In the genomic region with DNA sequence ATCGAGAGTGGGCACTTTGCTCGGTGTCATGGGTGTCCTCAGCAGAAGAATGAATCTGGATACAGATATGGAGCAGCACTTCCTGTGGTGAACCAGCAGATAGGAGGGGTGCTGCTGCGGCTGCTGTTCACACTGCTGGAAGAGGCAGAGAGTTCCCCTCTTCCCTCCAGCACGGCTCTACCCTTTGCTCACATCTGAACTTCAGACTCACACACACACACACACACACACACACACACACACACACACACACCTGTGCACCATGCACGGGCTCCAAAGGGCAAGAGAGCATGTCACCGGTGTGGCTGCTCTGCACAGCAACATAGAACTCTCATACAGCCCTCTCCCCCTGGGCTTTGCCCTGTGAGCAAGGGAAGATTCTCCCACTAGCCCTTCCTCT, we compare ENCODE assay signal across 10 mouse cellular contexts. TPM values are rescaled to one million over a fixed set of nuclear protein-coding genes. Genes with fewer than 3 reads are reported as not detected.
DNase-seq lines count a peak whose midpoint lies in the region; ATAC-seq and TF ChIP-seq lines count a peak whose summit lies in the region.
"Had no signal": no experiment of that assay in that cellular context is flagged by ENCODE, and none has a peak within 500 bp of the region (broad histone marks: within the 10 kb centered on the region; RNA-seq: fewer than 3 reads in every experiment).

No protein-coding gene starts in this region.

- no peak for TF ChIP-seq EP300 in heart, adult 2 months (IDR thresholded peaks at IDR 0.05; ENCODE audit: insufficient read depth, low read depth, low read length)

- H3K4me3 ChIP-seq in heart, embryonic 16.5 days (ENCODE audit: low read length) = no peak overlapping the region
- no peak overlapping the region for H3K4me3 ChIP-seq in heart, adult 2 months
- H3K4me3 ChIP-seq in limb, embryonic 10.5 days = no peak overlapping the region
- no peak overlapping the region for H3K4me3 ChIP-seq in forebrain, embryonic 11.5 days (ENCODE audit: low read depth, low read length)
- H3K4me3 ChIP-seq: limb, embryonic 12.5 days had no signal

- H3K27ac ChIP-seq in heart, embryonic 16.5 days (ENCODE audit: low read length) = no peak overlapping the region
- H3K27ac ChIP-seq in heart, adult 2 months = no peak overlapping the region
- peak overlapping the region; percentile 44; the same call in 1 of the 2 replicates for H3K27ac ChIP-seq in limb, embryonic 10.5 days
- no peak overlapping the region for H3K27ac ChIP-seq in forebrain, embryonic 11.5 days (ENCODE audit: low read depth, low read length)
- H3K27ac ChIP-seq: limb, embryonic 12.5 days had no signal

- DNase-seq in heart, adult 2 months = no peak
- DNase-seq in 416B (ENCODE audit: low read depth) = peak; percentile 42
- DNase-seq in limb, embryonic 10.5 days (ENCODE audit: low spot score) = no peak
- DNase-seq in cerebellum, adult 9-11 months = no peak
- DNase-seq in cerebellum, postnatal 36 days = no peak
- DNase-seq in forebrain, embryonic 11.5 days (ENCODE audit: low spot score) = no peak
- DNase-seq: gastrocnemius, postnatal 10 days had no signal

- TF ChIP-seq CTCF in heart, adult 2 months (IDR thresholded peaks at IDR 0.05) = no peak

- peaks cover 13% of the 10 kb centered on the region for H3K4me1 ChIP-seq in heart, embryonic 16.5 days (ENCODE audit: control insufficient read depth, insufficient read depth, low read length)
- H3K4me1 ChIP-seq in heart, adult 2 months (ENCODE audit: control insufficient read depth, insufficient read depth, low read length) = no peaks in the 10 kb centered on the region
- H3K4me1 ChIP-seq in limb, embryonic 10.5 days = peaks cover 32% of the 10 kb centered on the region
- H3K4me1 ChIP-seq in forebrain, embryonic 11.5 days (replicated peaks; ENCODE audit: control insufficient read depth, insufficient read depth, low read length) = peaks cover 6% of the 10 kb centered on the region; the same call in 1 of the 2 replicates

- no peaks in the 10 kb centered on the region for H3K27me3 ChIP-seq in heart, embryonic 16.5 days (ENCODE audit: control insufficient read depth, insufficient read depth, low read length)
- no peaks in the 10 kb centered on the region for H3K27me3 ChIP-seq in heart, adult 2 months (ENCODE audit: control insufficient read depth, insufficient read depth, low read length)
- H3K27me3 ChIP-seq in limb, embryonic 10.5 days (ENCODE audit: low read depth, poor library complexity, severe bottlenecking) = peaks cover 46% of the 10 kb centered on the region
- no peaks in the 10 kb centered on the region for H3K27me3 ChIP-seq in forebrain, embryonic 11.5 days (ENCODE audit: control insufficient read depth, insufficient read depth, low read length)

- no peaks in the 10 kb centered on the region for H3K9me3 ChIP-seq in heart, embryonic 16.5 days (replicated peaks; ENCODE audit: control insufficient read depth, low read length)
- no peaks in the 10 kb centered on the region for H3K9me3 ChIP-seq in limb, embryonic 10.5 days (replicated peaks)
- H3K9me3 ChIP-seq in forebrain, embryonic 11.5 days (ENCODE audit: control insufficient read depth, low read length) = no peaks in the 10 kb centered on the region
- H3K9me3 ChIP-seq: limb, embryonic 12.5 days had no signal

- WGBS in heart, embryonic 16.5 days = 20% methylated on average over 6 of the region's 6 CpGs
- 27% methylated on average over 6 of the region's 6 CpGs for WGBS in heart, adult 2 months
- WGBS in limb, embryonic 10.5 days = 71% methylated on average over 6 of the region's 6 CpGs
- 71% methylated on average over 6 of the region's 6 CpGs for WGBS in forebrain, embryonic 11.5 days

- intact Hi-C loops in heart, adult 2 months (cut with DNase I) = no loop called here

- peak overlapping the region; percentile 45; the same call in 1 of the 2 replicates for H3K4me2 ChIP-seq in heart, embryonic 16.5 days (ENCODE audit: low read depth, low read length)
- no peak overlapping the region for H3K4me2 ChIP-seq in forebrain, embryonic 11.5 days (ENCODE audit: low read depth, low read length, severe bottlenecking)
- H3K4me2 ChIP-seq: limb, embryonic 12.5 days had no signal

- H3K9ac ChIP-seq in heart, embryonic 16.5 days (ENCODE audit: low read length) = peak overlapping the region; percentile 51
- H3K9ac ChIP-seq in heart, adult 2 months (ENCODE audit: low read depth, low read length) = no peak overlapping the region
- H3K9ac ChIP-seq in forebrain, embryonic 11.5 days (ENCODE audit: low read length) = no peak overlapping the region
- H3K9ac ChIP-seq: limb, embryonic 12.5 days had no signal

- H3K79me2 ChIP-seq in heart, adult 2 months (replicated peaks; ENCODE audit: control insufficient read depth, insufficient read depth, low read length) = no peaks in the 10 kb centered on the region

- no peak for TF ChIP-seq POLR2A in heart, adult 2 months (IDR thresholded peaks at IDR 0.05; ENCODE audit: insufficient read depth, low read depth, low read length)

- no peaks in the 10 kb centered on the region for H3K36me3 ChIP-seq in heart, embryonic 16.5 days (ENCODE audit: control insufficient read depth, insufficient read depth)
- H3K36me3 ChIP-seq in heart, adult 2 months (ENCODE audit: control insufficient read depth, insufficient read depth, low read length) = no peaks in the 10 kb centered on the region
- H3K36me3 ChIP-seq in limb, embryonic 10.5 days = no peaks in the 10 kb centered on the region
- H3K36me3 ChIP-seq in forebrain, embryonic 11.5 days (ENCODE audit: control insufficient read depth, insufficient read depth, low read length) = no peaks in the 10 kb centered on the region
- H3K36me3 ChIP-seq: limb, embryonic 12.5 days had no signal

- ATAC-seq in heart, embryonic 16.5 days (replicated peaks; ENCODE audit: extremely low read depth, insufficient read depth, low FRiP score) = peak; percentile 56; the same call in 1 of the 2 replicates
- ATAC-seq in granulocyte monocyte progenitor cell, adult 5-6 weeks (replicated peaks; ENCODE audit: poor library complexity, severe bottlenecking) = peak; percentile 61
- no peak for ATAC-seq in forebrain, embryonic 11.5 days (replicated peaks; ENCODE audit: low FRiP score)

RNA-seq across cellular contexts. Expression of gene Cbx4, which starts 20.3 kb away (rescaled TPM):
- polyA plus RNA-seq in heart, embryonic 16.5 days (2015; fragmentation: Nextera tagmentation; extraction: Ambion mirVana) = 11.5 and 12.6 TPM in 2 replicates
- 10 to 100 TPM in 1 of 2 experiments, 1 to 10 TPM in 1; 8.1 to 12.3 TPM for total RNA-seq in heart, adult 2 months (2021)
- 4.7 and 5.4 TPM in 2 replicates for polyA plus RNA-seq in heart, adult 2 months (2012; rRNA removed)
- total RNA-seq in granulocyte monocyte progenitor cell, adult 5-6 weeks (2014; fragmentation: Nextera tagmentation) = 15.8 and 18.8 TPM in 2 replicates
- 27.4 and 38.2 TPM in 2 replicates for total RNA-seq in granulocyte monocyte progenitor cell, adult 5-6 weeks (2017)
- 4.3 and 7.1 TPM in 2 replicates for polyA plus RNA-seq in limb, embryonic 10.5 days (2016; fragmentation: Nextera tagmentation; extraction: Ambion mirVana)
- 6.4 and 7.0 TPM in 2 replicates for polyA plus RNA-seq in forebrain, embryonic 11.5 days (2014; fragmentation: Nextera tagmentation; extraction: Ambion mirVana)
